Mouse (Mus musculus) heart, postnatal 36 days (tissue): ENCODE data around the gene March11. TPM values are rescaled to one million over a fixed set of nuclear protein-coding genes. Genes with fewer than 3 reads are reported as not detected.

Source experiments
- DNase-seq, 2 experiments: peaks; one replicate each; pipeline ENCODE4 v3.0.0; 2021 to 2022
- intact Hi-C: fragments of 180-260 bp; cut with DNase I; formaldehyde crosslinking; loops from one replicate; pipeline ENCODE4 v1.15.1; 2025
- total RNA-seq, 2 experiments: library from RNA; stranded (reverse); gene quantifications; 2 replicates each; pipeline ENCODE4 v1.2.3; 2021

Gene March11
- not detected for total RNA-seq

DNA sequence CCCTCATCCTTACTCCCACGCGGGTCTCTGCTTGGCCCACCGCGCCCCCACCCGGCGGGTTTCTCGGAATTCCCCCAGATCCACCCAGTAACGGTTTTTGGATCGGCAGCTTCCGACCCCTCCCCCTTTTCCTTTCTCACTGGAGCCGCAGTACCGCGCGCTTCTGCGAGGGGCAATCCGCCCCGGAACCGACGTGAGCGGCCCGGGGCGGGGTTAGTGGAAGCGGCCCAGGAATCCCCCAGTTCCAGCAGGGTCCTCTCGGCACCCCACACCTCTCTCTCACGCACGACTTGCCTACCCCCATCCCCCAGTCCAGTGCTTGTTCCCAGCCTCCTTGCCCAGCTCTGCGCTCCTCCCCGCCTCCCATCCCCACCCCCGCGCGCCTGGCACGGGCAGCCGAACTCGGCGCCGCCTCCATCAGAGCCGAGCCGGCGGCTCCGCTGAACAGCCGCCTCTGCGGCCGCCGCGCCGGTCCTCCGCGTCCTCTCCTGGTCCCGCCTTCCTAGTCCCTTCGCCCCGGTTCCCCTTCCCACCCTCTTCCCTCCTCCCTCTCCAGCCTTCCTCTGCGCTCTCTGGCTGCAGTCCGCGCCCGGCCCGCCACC lies at the start of gene March11:
Gene March11 (plus strand): TSS at position 420 of the 602 bp plus-strand sequence.
- peak; percentile 5 to 10 for DNase-seq
- intact Hi-C loops = no loop called here

DNA sequence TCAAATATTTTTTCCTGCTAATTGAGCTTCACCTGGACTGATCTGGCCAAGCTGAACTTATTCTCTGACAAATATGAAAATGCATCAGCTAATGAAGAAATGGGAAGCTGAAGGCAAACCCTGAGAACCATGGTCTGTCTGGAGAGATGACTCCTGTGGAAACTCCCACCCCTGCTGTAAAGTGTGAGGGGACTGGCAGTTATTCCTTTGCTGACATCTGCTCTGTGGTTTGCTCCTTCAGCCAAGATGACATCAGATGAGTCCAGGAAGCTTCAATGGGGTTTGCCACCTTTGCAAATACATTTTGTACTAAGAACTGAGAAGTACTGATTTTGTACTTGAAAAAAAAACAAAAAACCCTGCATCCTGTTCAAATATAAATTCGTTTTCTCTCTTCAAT lies 46.5 kb upstream of the March11 start:
- intact Hi-C loops = no loop called here
- no peak for DNase-seq

DNA sequence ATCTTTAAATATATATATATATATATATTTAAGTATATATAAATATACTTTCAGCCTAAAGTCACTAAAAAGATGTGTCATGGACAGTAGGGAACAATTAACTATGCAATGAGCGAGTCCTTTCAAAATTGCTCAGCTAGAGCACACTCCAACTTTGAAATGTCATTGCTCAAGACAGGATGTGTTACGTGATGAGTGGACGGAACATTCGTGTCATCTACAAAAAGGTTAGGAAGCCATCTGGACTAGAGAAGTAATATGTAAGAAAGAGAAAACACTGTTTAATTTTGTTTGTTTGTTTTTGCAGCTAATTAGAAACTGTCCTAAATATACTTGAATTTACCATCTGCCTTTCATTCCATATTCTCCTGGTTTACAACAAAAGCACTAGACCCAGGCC lies 39.3 kb upstream of the March11 start:
- DNase-seq = no peak
- intact Hi-C loops = no loop called here

DNA sequence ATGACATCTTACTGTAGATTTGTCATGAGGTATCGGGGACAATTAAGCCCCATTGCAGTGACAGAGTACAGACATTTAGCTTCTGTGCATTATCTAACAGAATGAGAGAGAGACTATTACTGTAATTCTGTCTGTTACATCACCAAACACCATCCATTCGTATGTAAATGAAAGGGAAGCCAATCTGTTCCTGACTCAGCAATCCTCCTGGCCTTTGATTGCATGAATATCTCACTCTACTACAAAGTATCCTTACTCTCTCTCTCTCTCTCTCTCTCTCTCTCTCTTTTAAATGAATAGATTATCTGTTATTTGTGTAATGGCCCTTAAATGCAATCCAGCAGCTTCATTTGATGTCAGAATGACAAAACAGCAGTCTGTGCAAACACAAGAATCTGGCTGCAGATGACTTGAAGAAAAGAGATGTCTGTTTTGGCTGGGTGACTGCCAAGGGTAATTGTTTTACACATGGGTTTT lies 32.8 kb upstream of the March11 start:
- intact Hi-C loops = no loop called here
- DNase-seq = no peak

DNA sequence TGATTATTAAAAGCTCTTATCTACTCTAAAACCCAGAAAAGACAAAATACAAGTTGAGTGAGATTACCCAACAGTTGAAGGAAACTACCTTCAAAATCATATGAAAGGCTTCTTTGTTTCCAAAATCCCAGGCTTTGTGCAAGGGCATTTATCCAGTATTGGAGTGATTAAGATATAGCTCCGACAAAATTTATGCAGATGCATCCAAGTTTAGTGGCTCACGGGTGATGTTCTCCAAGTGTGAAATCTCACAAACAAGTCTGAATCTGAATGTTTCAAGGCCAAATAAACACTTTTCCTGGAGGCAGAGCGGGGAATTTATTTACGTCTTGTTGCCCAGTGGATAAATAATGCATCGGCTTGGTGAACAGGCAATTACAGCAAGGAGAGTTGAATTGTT lies 32.2 kb upstream of the March11 start:
- no peak for DNase-seq
- intact Hi-C loops = no loop called here

DNA sequence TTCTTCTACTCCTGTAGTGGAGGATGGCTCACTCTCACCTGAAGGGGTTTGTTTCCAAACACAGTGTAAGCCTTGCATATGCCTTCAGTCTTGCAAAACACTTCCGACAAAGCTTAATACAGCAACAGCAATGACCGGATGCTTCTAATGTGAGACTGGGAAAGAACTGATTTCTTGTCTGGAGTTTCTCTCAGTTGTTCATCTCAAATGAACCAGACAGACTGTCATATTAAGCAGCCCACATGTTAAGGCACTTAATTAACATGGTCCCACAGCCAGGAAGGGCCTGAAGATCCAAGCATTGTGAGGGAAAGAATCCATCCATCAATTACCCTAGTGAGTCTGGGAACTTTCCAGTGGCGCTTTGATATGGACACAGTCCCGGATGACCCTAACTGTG lies 17.0 kb upstream of the March11 start:
- no peak for DNase-seq
- intact Hi-C loops = no loop called here

DNA sequence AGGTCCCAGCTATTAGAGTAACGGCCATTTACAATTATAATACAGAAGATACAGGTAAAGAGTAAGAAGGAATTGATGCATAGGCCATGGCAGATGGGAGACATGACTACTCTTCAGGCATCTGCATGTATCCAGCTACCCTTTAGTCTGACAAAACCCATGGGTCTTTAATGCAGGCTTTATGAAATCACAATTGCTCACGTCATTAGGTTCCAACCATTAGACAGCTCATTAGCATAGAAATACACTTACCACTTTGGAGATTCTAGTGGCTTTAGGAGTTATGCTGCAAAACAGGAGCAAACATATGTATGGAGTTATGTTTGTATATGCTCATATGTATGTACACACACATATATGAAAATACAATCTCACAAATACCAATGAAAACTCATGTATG lies 16.0 kb upstream of the March11 start:
- intact Hi-C loops = no loop called here

DNA sequence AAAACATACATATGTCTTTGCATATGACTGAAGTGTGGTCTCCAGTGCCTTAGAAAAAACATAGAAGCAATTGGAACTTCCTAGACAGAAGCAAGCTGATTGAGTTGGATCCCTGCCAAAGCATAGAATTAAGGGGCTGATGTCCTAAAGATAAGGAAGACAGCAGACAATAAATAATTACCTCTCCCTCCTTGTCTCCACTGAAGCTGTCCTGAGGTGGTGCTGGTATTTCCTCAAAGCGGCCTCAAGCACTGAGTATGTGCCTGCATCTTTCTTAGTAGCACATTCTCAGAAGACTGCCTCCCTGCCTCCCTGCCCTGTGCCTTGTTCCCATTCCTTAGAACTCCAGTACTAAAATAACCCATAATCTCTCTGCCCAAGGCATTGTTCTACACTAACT lies 15.6 kb upstream of the March11 start:
- intact Hi-C loops = no loop called here
- DNase-seq = no peak

More for the DNA sequence above, 16.0 kb upstream of the March11 start:
- DNase-seq = no peak

DNA sequence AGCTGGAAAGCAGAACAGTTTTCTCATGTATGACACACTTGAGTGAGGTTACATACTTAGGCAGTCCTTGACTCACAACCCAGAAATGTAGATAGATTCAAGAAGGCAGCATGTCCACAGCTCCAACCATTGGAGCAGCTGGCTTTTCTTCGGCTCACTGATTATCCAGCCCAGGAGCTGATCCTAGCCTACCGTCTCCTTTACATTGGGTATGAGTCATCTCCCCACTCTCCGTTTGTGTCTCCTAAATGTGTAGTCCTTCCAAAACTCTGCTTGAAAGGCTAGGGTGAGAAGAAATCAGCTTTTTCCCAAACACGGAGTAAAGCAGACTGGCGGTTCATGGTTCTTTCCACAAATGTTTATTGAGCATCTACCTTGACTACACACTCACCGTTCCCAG lies 10.2 kb upstream of the March11 start:
- intact Hi-C loops = no loop called here

DNA sequence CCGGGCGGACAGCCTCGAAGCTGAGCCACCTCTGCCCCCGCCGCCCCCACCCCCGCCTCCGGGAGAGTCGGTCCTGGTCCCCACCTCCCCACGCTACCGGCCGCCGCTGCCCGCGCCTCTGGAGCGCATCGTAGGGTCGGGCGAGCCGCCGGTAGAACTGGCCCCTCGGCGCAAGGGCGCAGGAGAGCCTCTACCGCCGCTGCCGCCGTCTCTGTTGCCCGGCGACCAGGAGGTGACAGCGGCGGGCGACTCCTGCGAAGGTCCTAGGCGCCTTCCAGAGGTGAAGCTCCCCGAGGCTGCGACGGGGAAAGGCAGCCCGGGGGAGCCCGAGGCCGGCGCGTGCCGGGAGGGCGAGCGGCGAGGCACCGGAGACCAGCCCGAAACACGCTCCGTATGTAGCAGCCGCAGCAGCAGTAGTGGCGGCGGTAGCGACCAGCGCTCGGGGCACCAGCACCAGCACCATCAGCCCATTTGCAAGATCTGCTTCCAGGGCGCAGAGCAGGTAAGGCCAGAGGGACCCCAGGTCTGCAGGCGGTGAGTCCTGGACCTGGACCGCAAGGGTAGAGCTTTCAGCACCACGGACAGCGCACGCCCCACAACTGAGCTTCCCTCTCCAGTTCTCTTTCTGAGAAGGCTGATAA lies 563 bp downstream of the March11 start:
- peak; percentile 52 to 74 for DNase-seq
- intact Hi-C loops = no loop called here

More for the DNA sequence above, 10.2 kb upstream of the March11 start:
- no peak for DNase-seq

DNA sequence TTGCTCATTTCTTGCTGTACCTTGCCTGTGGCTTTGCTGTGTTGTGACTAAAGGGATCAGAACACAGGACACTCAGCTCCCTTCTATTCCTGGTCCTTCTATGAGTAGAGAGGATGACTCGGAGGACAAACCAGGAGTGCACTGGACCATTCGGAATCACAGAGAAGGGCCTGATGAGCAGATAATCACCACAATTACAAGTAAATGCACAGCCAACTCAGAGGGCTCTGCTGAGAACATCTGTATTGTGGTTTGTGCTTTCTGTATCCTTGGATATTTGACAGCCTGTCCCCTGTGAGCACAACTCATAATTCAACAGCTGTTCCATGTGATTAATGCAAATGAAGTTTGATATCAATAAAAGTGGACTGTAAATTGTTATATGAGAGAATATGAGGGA lies 11.0 kb downstream of the March11 start:
- intact Hi-C loops = no loop called here
- DNase-seq = no peak

DNA sequence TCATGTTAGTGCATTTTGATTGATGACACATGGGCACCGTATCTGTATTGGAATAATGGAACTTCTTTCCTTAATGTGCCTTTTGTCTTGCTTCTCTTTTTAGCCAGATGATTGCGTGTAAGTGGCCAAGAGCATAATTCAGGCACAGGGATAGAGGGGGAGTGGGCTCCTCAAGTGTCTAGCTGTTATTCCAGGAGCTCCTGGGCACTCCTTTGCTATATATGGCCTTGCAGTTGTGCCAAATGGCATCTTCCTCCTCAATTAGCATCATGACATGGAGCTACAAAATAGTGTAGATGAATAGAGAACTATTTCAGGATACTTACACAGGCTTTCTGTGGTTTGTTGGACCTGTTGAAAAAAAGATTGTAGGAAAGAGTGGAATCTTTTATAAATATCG lies 11.6 kb downstream of the March11 start:
- no peak for DNase-seq

DNA sequence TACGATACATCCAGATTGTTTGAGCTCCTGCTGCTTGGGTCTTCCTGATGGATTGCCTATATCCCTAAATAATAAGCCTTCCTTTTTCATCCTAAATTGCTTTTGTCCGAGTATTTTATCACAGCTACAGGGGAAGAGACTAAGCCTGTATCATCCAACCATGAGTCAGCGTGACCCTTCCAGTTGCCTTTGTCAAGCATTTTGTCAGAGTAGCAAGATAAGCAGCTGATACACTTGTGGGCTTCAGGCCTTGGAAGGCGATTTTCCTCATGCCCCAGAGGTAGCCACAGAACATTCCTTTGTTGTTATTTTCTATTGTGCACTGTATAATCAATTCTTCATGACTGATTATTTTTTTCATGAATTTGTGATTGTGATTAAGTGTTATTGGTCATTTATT lies 14.0 kb downstream of the March11 start:
- intact Hi-C loops = no loop called here
- DNase-seq = no peak

More for the DNA sequence above, 11.6 kb downstream of the March11 start:
- intact Hi-C loops = no loop called here

DNA sequence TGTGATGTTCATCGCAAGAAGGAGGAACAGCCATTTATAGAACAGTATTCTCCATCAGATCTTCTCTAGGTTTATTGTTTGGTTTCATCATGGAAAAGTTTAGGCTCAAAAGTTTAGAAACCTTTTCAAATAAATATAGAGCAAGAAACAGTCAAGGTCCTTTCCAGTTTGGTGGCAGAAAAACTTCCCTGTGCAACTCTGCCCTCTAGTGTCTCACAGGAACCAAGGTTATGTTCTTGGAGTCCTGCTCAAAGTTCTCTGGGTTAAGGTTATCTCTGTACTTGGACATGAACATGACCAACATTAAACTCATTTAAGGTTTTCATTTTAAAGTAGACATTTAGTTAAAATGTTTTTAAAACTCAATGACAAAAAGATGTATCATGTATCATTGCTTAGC lies 18.3 kb downstream of the March11 start:
- intact Hi-C loops = loop anchor here (2.0 to 5.0 kb wide), 2 partner anchors 332 to 520 kb away; no protein-coding TSS in a partner anchor

DNA sequence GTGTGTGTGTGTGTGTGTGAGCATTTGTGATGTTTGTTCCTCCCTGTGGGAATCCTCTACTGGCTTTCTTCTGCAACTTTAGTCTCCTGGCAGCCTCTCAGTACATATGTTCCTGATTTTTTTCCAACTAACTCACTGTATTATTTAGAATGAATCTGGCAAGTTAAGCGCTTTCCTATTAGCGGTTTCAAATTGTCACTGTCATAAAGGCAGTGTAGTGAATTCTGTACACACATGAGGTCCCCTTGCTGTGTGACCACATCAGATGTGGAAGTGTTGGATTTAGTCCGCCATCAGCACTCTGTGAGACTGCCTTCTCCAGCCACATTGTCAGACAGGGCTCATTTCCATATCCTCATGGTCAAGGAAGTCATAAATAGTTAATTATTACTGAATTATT lies 26.9 kb downstream of the March11 start:
- no peak for DNase-seq
- intact Hi-C loops = no loop called here

More for the DNA sequence above, 18.3 kb downstream of the March11 start:
- DNase-seq = peak in 1 of 2 experiments; percentile 4

DNA sequence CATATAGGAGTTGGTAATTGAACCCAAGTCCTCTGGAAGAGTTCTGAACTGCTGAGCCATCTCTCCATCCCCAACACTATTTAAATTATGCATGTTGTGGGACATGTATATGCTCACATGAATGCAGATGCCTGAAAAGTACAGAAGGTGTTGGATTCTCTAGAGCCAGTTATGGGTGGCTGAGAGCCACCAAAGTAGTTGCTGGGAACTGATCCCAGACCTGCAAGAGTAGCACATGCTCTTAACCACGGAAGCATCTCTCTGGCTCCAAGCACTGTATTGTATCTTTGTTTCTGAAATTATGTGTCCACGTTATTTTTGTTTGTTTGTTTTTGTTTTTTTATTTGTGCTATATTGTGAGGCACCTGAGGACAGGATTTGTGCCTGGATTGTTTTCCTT lies 28.9 kb downstream of the March11 start:
- intact Hi-C loops = no loop called here
- no peak for DNase-seq

DNA sequence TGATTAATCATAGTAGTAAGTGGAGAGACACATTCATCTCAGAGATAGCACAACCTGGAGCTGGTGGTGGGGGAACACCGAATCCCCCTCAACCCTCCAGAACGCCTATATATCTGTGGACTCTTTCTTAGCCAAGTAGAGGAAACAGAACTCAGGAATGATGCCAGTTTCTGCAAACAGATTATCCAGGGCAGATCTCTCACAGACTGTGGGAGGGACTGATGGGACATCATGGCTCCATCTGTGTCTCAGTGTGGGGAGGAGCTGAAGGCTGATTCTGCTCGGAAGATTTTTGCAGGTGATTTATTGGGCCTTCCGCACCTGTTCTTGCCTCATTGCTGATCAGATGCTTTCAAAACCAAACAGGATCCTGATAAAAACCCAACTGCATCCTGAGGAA lies 29.5 kb downstream of the March11 start:
- intact Hi-C loops = no loop called here
- DNase-seq = no peak

DNA sequence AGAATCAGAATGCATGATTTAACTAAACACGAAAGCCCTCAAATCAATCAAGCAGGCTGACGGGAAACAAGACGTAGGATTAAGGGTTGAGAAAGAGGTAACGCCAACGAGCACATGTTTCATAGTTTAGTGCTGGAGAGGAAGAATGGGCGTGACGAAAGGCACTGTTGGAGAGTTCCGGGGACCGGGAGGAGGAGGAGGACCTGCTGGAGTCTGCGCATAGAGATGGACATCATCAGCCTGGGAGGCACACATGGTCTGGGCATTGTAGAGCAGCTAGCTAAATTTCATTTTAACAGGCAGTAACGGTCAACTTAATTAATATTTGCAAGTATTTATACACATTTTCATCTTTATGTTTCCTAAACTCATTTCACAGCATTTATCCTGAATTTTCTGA lies 31.6 kb downstream of the March11 start:
- intact Hi-C loops = no loop called here
- DNase-seq = no peak

DNA sequence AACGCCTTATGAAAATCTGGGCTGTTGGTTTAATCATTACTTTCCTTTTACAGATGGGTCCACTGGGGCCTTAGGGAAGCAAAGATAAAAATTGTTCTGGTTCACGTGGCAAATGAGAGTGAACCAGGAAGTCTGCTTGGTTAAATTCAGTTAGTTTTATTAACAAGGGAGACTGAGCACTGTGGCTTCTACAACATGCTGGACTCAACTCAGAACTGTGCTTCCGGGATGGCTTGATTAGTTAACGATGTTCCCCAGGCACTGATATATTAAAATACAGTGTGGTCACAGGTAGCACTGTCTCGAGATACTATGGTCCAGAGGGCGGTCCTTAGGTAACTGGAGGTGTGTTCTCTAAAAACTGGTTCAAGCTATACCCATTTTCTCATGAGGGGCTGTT lies 32.1 kb downstream of the March11 start:
- DNase-seq = no peak
- intact Hi-C loops = no loop called here

DNA sequence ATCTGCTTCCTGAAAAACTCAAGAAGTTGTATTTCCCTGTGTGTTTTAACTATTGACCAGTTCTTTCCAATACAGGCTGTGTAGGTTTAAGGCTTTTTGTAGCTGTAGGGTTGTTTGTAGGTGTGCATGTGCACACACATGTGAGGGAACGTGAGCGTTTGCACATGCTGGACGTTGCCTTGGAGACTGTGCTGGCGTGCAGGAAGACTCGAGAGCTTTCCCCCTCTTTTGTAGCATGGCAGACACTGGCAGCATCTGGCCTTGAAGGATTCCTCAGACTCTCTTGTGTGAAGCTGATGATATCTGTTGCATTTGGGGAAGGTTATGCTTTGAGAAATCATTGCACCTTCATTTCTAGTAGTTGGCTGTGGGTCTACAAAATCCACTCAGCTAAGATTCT lies 35.5 kb downstream of the March11 start:
- intact Hi-C loops = no loop called here
- no peak for DNase-seq

DNA sequence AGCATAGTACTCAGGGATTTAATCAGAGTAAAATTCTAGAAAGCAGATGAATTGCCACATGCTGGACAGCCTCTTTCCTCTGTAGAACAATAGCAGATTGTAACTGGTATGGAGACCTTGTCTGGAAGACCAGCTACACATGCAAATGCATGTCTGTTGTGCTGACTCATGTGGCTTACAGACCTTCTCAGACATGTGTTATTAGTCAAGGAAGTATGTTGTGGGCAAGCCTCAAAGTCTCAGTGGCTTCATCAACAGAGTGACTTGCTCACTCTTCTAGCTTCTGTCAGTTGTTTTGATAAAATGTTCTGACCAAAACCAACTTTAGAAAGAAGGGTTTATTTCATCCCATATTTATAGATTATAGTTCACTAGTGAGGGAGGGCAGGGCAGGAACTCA lies 44.8 kb downstream of the March11 start:
- intact Hi-C loops = no loop called here
- no peak for DNase-seq

DNA sequence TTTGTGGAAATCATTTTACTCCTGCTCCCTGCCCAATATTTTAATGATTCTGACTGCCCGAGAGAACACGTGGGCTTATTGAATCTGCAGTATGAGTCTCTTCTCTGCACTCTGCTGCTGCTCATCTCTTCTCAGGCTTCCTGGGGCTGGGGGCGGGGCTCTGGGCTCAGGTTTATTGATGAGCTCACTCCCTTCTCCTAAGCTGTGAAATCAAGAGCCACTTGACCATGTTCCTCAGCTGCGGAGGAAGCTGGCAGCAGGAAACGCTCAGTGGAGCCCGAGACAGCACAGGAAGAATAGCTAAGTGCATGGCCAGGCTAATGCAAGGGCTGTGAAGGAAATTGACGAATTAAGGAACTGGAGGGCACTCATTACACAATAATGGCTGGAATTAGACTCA lies 56.5 kb downstream of the March11 start:
- intact Hi-C loops = no loop called here

DNA sequence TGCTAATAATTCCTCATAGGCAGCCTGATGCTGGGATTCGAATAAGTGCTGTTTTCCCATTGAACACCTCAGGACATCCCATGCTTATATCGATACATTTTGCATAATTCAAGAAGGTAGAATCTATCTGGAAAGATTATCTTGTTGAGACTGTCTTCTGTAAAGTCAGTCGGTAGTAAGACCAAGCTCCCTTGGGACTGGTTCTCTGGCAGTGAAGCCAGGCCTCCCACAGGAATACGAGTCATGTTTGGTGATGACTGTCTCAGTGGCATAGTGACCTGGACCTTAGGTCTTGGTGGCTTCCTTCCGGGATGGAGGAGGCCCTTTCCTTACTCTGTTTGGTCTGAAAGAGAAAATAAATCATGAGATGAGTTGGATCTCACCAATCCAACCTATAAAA lies 57.7 kb downstream of the March11 start:
- intact Hi-C loops = no loop called here
- DNase-seq = no peak

More for the DNA sequence above, 56.5 kb downstream of the March11 start:
- no peak for DNase-seq
